Mouse (Mus musculus) lung, postnatal 0 days (tissue): ENCODE data around the gene Arrdc2. TPM values are rescaled to one million over a fixed set of nuclear protein-coding genes. Genes with fewer than 3 reads are reported as not detected.

ENCODE experiments used
- ATAC-seq: fragments of 200-750 bp; cut with Nextera tagmentation; 2 replicates; pipeline ENCODE4 v1.8.0; 2017; ENCODE audit warnings: moderate library complexity
- DNase-seq: peaks from one replicate; pipeline ENCODE4 v3.0.0-alpha.2; 2016; ENCODE audit warnings: low spot score
- H3K27ac ChIP-seq: fragments of 300-500 bp; sonication (generic); 2 replicates; pipeline ENCODE4 v1.5.1; 2014; ENCODE audit warnings: antibody characterized with exemption, mild to moderate bottlenecking, low read length, mixed read lengths
- H3K27me3 ChIP-seq: fragments of 300-500 bp; sonication (generic); replicated peaks from 2 replicates; pipeline ENCODE4 v1.6.1; 2014; ENCODE audit warnings: low read length, mixed read lengths; ENCODE audit not compliant: insufficient read depth
- H3K36me3 ChIP-seq: fragments of 300-500 bp; sonication (generic); 2 replicates; pipeline ENCODE4 v1.6.1; 2014; ENCODE audit warnings: low read length, mixed read lengths; ENCODE audit not compliant: insufficient read depth
- H3K4me1 ChIP-seq: fragments of 300-500 bp; sonication (generic); 2 replicates; pipeline ENCODE4 v1.6.1; 2014; ENCODE audit warnings: antibody characterized with exemption, low read depth, low read length, mixed read lengths; ENCODE audit not compliant: insufficient read depth
- H3K4me2 ChIP-seq: fragments of 300-500 bp; sonication (generic); replicated peaks from 2 replicates; pipeline ENCODE4 v1.6.1; 2014; ENCODE audit warnings: low read depth, mild to moderate bottlenecking, low read length, moderate library complexity, mixed read lengths
- H3K4me3 ChIP-seq: fragments of 300-500 bp; sonication (generic); 2 replicates; pipeline ENCODE4 v1.5.1; 2014; ENCODE audit warnings: low read depth, low read length
- H3K9ac ChIP-seq: fragments of 300-500 bp; sonication (generic); replicated peaks from 2 replicates; pipeline ENCODE4 v1.6.1; 2014; ENCODE audit warnings: low read depth, mild to moderate bottlenecking
- H3K9me3 ChIP-seq: fragments of 300-500 bp; sonication (generic); 2 replicates; pipeline ENCODE4 v1.6.1; 2016; ENCODE audit warnings: low read length, mixed read lengths
- CTCF ChIP-seq: IDR thresholded peaks from 2 replicates; pipeline ENCODE4 v1.5.1; 2016; ENCODE audit warnings: antibody characterized with exemption, mild to moderate bottlenecking
- EP300 ChIP-seq: IDR thresholded peaks from 2 replicates; pipeline ENCODE4 v1.6.1; 2016; ENCODE audit warnings: antibody characterized with exemption, mild to moderate bottlenecking, control low read depth
- WGBS: fragments of 180-500 bp; shearing (Covaris S2); extraction: QIAGEN DNeasy Blood & Tissue Kit; methylation state at CpG from one replicate; pipeline ENCODE4 v1.1.7; 2014; 5-methylcytosine and 5-hydroxymethylcytosine counted together
- polyA plus RNA-seq: library from polyadenylated mRNA; unstranded; fragments of >200 nt; fragmentation: Nextera tagmentation; extraction: Ambion mirVana; gene quantifications from 2 replicates; pipeline ENCODE4 v1.2.1, GENCODE M21; 2015

Arrdc2 gene
- polyA plus RNA-seq, 1 experiment from 2014 or later, result 10.7 TPM

- no peak within 1 kb of the TSS for H3K9ac ChIP-seq
- DNase-seq (no peak), ATAC-seq (no peak)
- peaks cover 3% of the 10 kb centered on the region; the same call in 1 of the 2 replicates for H3K4me1 ChIP-seq
- H3K4me2 ChIP-seq, result no peak within 1 kb of the TSS
- 0 out of 2 replicates have a peak, but pooled peaks cover 7% of the 10 kb centered on the region for H3K27me3 ChIP-seq
- TF ChIP-seq CTCF (no peak), EP300 (no peak)
- no peaks in the 10 kb centered on the region for H3K36me3 ChIP-seq
- no peak within 1 kb of the TSS for H3K4me3 ChIP-seq
- no peaks in the 10 kb centered on the region for H3K9me3 ChIP-seq
- WGBS, result 66% methylated on average over 5 of the region's 5 CpGs
- H3K27ac ChIP-seq, result no peak within 1 kb of the TSS
Observed at GRCm38 (mm10) chr8:70808239-70808638, 31.3 kb downstream of the Arrdc2 start, which contains the start of gene Il12rb1. Gene Il12rb1, plus strand, starts transcription at chr8:70808449.

- Histone ChIP-seq H3K4me2 (no peak overlapping the region), H3K4me3 (no peak overlapping the region), H3K9ac (no peak overlapping the region), H3K36me3 (no peaks in the 10 kb centered on the region), H3K27ac (no peak overlapping the region), H3K4me1 (peaks cover 3% of the 10 kb centered on the region; the same call in 1 of the 2 replicates), H3K9me3 (no peaks in the 10 kb centered on the region), H3K27me3 (0 out of 2 replicates have a peak, but pooled peaks cover 10% of the 10 kb centered on the region)
- WGBS, result 46% methylated on average over 1 of the region's 1 CpGs
- DNase-seq, result no peak
- ATAC-seq, result no peak
- no peak for TF ChIP-seq EP300
- TF ChIP-seq CTCF, result no peak
Observed at GRCm38 (mm10) chr8:70807304-70807703, 32.2 kb downstream of the Arrdc2 start.

GRCm38 (mm10) chr8:70806541-70806940 lies 33.0 kb downstream of the Arrdc2 start:
- ATAC-seq (no peak), DNase-seq (peak; percentile 50)
- no peak overlapping the region for H3K4me3 ChIP-seq
- no peak overlapping the region for H3K4me2 ChIP-seq
- TF ChIP-seq CTCF (no peak), EP300 (no peak)
- WGBS, result 51% methylated on average over 4 of the region's 4 CpGs
- H3K4me1 ChIP-seq, result peaks cover 3% of the 10 kb centered on the region; the same call in 1 of the 2 replicates
- 0 out of 2 replicates have a peak, but pooled peaks cover 10% of the 10 kb centered on the region for H3K27me3 ChIP-seq
- no peaks in the 10 kb centered on the region for H3K9me3 ChIP-seq
- H3K9ac ChIP-seq, result no peak overlapping the region
- H3K27ac ChIP-seq, result no peak overlapping the region
- no peaks in the 10 kb centered on the region for H3K36me3 ChIP-seq

- WGBS, result under 1% methylated on average over 45 of the region's 45 CpGs
- no peaks in the 10 kb centered on the region for H3K9me3 ChIP-seq
- peaks cover 11% of the 10 kb centered on the region; the same call in 1 of the 2 replicates for H3K27me3 ChIP-seq
- H3K36me3 ChIP-seq, result no peaks in the 10 kb centered on the region
- peaks cover 3% of the 10 kb centered on the region; the same call in 1 of the 2 replicates for H3K4me1 ChIP-seq
- H3K27ac ChIP-seq, result 0 out of 2 replicates have a peak within 1 kb of the TSS, but pooled peaks have one; percentile 3
- TF ChIP-seq CTCF (no peak), EP300 (no peak)
- DNase-seq (peak; percentile 95), ATAC-seq (peak; percentile 96)
- H3K4me3 ChIP-seq, result peak within 1 kb of the TSS; percentile 47
- peak within 1 kb of the TSS; percentile 38; the same call in 1 of the 2 replicates for H3K9ac ChIP-seq
- peak within 1 kb of the TSS; percentile 85 for H3K4me2 ChIP-seq
Observed at GRCm38 (mm10) chr8:70804481-70805206, 34.9 kb downstream of the Arrdc2 start, which contains the start of gene Mast3. Gene Mast3, minus strand, starts transcription at chr8:70805054.

- H3K4me3 ChIP-seq, result peak overlapping the region; percentile 47
- ATAC-seq (peak; percentile 39), DNase-seq (peak; percentile 64)
- peak overlapping the region; percentile 85 for H3K4me2 ChIP-seq
- H3K4me1 ChIP-seq, result peaks cover 3% of the 10 kb centered on the region; the same call in 1 of the 2 replicates
- TF ChIP-seq CTCF (no peak), EP300 (no peak)
- no peaks in the 10 kb centered on the region for H3K36me3 ChIP-seq
- peak overlapping the region; percentile 38; the same call in 1 of the 2 replicates for H3K9ac ChIP-seq
- H3K9me3 ChIP-seq, result no peaks in the 10 kb centered on the region
- 0 out of 2 replicates have a peak overlapping the region, but pooled peaks have one; percentile 3 for H3K27ac ChIP-seq
- peaks cover 16% of the 10 kb centered on the region; the same call in 1 of the 2 replicates for H3K27me3 ChIP-seq
- 2% methylated on average over 42 of the region's 47 CpGs for WGBS
Observed at GRCm38 (mm10) chr8:70803761-70804480, 35.6 kb downstream of the Arrdc2 start.
